Mouse (Mus musculus): Measurements from ENCODE around the gene Gga1. TPM values are rescaled to one million over a fixed set of nuclear protein-coding genes. Genes with fewer than 3 reads are reported as not detected.
"Not testable (repeated sequence)": the region's sequence is repeated elsewhere in the genome, so short reads cannot be mapped to it uniquely, and the experiment has no call there.

The Gga1 gene
- polyA plus RNA-seq, 1 experiment from 2014 or later = 49.2 TPM

- Histone ChIP-seq H3K4me3 (replicated peaks) (no peak overlapping the region), H3K27me3 (peaks cover 45% of the 10 kb centered on the region), H3K27ac (peak overlapping the region; percentile 55), H3K4me2 (replicated peaks) (0 out of 2 replicates have a peak overlapping the region, but pooled peaks have one; percentile 11), H3K36me3 (no peaks in the 10 kb centered on the region), H3K9ac (replicated peaks) (no peak overlapping the region), H3K4me1 (replicated peaks) (peaks cover 67% of the 10 kb centered on the region), H3K9me3 (no peaks in the 10 kb centered on the region)
- WGBS = 0% methylated on average over 2 of the region's 2 CpGs
- ATAC-seq = peak; percentile 49; the same call in 1 of the 2 replicates
These were observed 37.2 kb upstream of the Gga1 start for GRCm38 (mm10) chr15:78839744-78840143.

GRCm38 (mm10) chr15:78840241-78840640 lies 36.7 kb upstream of the Gga1 start:
- H3K9ac ChIP-seq (replicated peaks) = 0 out of 2 replicates have a peak overlapping the region, but pooled peaks have one; percentile 19
- 51% methylated on average over 3 of the region's 3 CpGs for WGBS
- H3K27ac ChIP-seq = no peak overlapping the region
- no peaks in the 10 kb centered on the region for H3K9me3 ChIP-seq
- H3K4me2 ChIP-seq (replicated peaks) = no peak overlapping the region
- H3K27me3 ChIP-seq = peaks cover 47% of the 10 kb centered on the region
- H3K36me3 ChIP-seq = no peaks in the 10 kb centered on the region
- peaks cover 64% of the 10 kb centered on the region for H3K4me1 ChIP-seq (replicated peaks)
- no peak for ATAC-seq
- H3K4me3 ChIP-seq (replicated peaks) = no peak overlapping the region

GRCm38 (mm10) chr15:78840751-78841150 lies 36.2 kb upstream of the Gga1 start:
- H3K9me3 ChIP-seq = no peaks in the 10 kb centered on the region
- H3K4me2 ChIP-seq (replicated peaks) = no peak overlapping the region
- no peaks in the 10 kb centered on the region for H3K36me3 ChIP-seq
- H3K4me1 ChIP-seq (replicated peaks) = peaks cover 59% of the 10 kb centered on the region
- peaks cover 47% of the 10 kb centered on the region for H3K27me3 ChIP-seq
- 52% methylated on average over 11 of the region's 11 CpGs for WGBS
- H3K9ac ChIP-seq (replicated peaks) = 0 out of 2 replicates have a peak overlapping the region, but pooled peaks have one; percentile 19
- no peak overlapping the region for H3K4me3 ChIP-seq (replicated peaks)
- no peak overlapping the region for H3K27ac ChIP-seq
- ATAC-seq = no peak

GRCm38 (mm10) chr15:78841161-78841790 lies 35.7 kb upstream of the Gga1 start:
- Histone ChIP-seq H3K4me2 (replicated peaks) (no peak overlapping the region), H3K36me3 (no peaks in the 10 kb centered on the region), H3K4me3 (replicated peaks) (no peak overlapping the region), H3K9ac (replicated peaks) (no peak overlapping the region), H3K27me3 (peaks cover 47% of the 10 kb centered on the region), H3K4me1 (replicated peaks) (peaks cover 54% of the 10 kb centered on the region), H3K9me3 (no peaks in the 10 kb centered on the region), H3K27ac (no peak overlapping the region)
- 40% methylated on average over 6 of the region's 6 CpGs for WGBS
- ATAC-seq = no peak

- Histone ChIP-seq H3K9me3 (no peaks in the 10 kb centered on the region), H3K4me2 (replicated peaks) (peak within 1 kb of the TSS; percentile 77), H3K4me3 (replicated peaks) (peak within 1 kb of the TSS; percentile 40), H3K27ac (no peak within 1 kb of the TSS), H3K4me1 (replicated peaks) (peaks cover 54% of the 10 kb centered on the region), H3K27me3 (peaks cover 47% of the 10 kb centered on the region), H3K36me3 (no peaks in the 10 kb centered on the region), H3K9ac (replicated peaks) (peak within 1 kb of the TSS; percentile 50)
- ATAC-seq = peak; percentile 38
- under 1% methylated on average over 82 of the region's 86 CpGs for WGBS
These were observed 34.4 kb upstream of the Gga1 start, which contains the start of gene Cdc42ep1 for GRCm38 (mm10) chr15:78842371-78843163. Gene Cdc42ep1, plus strand, starts transcription at chr15:78842624.

- no peaks in the 10 kb centered on the region for H3K9me3 ChIP-seq
- H3K27me3 ChIP-seq = peaks cover 47% of the 10 kb centered on the region
- no peak for ATAC-seq
- peak overlapping the region; percentile 40 for H3K4me3 ChIP-seq (replicated peaks)
- 43% methylated on average over 21 of the region's 21 CpGs for whole genome bisulfite sequencing
- peak overlapping the region; percentile 50; the same call in 1 of the 2 replicates for H3K9ac ChIP-seq (replicated peaks)
- no peak overlapping the region for H3K27ac ChIP-seq
- H3K4me1 ChIP-seq (replicated peaks) = peaks cover 54% of the 10 kb centered on the region
- peak overlapping the region; percentile 77 for H3K4me2 ChIP-seq (replicated peaks)
- H3K36me3 ChIP-seq = no peaks in the 10 kb centered on the region
These were observed 33.2 kb upstream of the Gga1 start for GRCm38 (mm10) chr15:78843581-78844469.

- Histone ChIP-seq H3K36me3 (no peaks in the 10 kb centered on the region), H3K4me1 (replicated peaks) (peaks cover 46% of the 10 kb centered on the region), H3K27me3 (peaks cover 51% of the 10 kb centered on the region), H3K4me2 (replicated peaks) (0 out of 2 replicates have a peak overlapping the region, but pooled peaks have one; percentile 3), H3K9ac (replicated peaks) (no peak overlapping the region), H3K4me3 (replicated peaks) (no peak overlapping the region), H3K27ac (no peak overlapping the region), H3K9me3 (no peaks in the 10 kb centered on the region)
- ATAC-seq = no peak
- WGBS = 38% methylated on average over 9 of the region's 9 CpGs
These were observed 32.2 kb upstream of the Gga1 start for GRCm38 (mm10) chr15:78844791-78845190.

- Histone ChIP-seq H3K27ac (no peak overlapping the region), H3K36me3 (no peaks in the 10 kb centered on the region), H3K4me3 (replicated peaks) (no peak overlapping the region), H3K4me1 (replicated peaks) (peaks cover 41% of the 10 kb centered on the region), H3K9me3 (no peaks in the 10 kb centered on the region), H3K27me3 (peaks cover 52% of the 10 kb centered on the region), H3K9ac (replicated peaks) (no peak overlapping the region), H3K4me2 (replicated peaks) (no peak overlapping the region)
- no peak for ATAC-seq
- 80% methylated on average over 11 of the region's 11 CpGs for WGBS
These were observed 31.7 kb upstream of the Gga1 start for GRCm38 (mm10) chr15:78845321-78845720.

- Histone ChIP-seq H3K4me3 (replicated peaks) (no peak overlapping the region), H3K9me3 (no peaks in the 10 kb centered on the region), H3K9ac (replicated peaks) (no peak overlapping the region), H3K4me2 (replicated peaks) (no peak overlapping the region), H3K36me3 (no peaks in the 10 kb centered on the region), H3K27me3 (peaks cover 49% of the 10 kb centered on the region), H3K4me1 (replicated peaks) (peaks cover 36% of the 10 kb centered on the region), H3K27ac (no peak overlapping the region)
- ATAC-seq = no peak
- 87% methylated on average over 8 of the region's 8 CpGs for WGBS
These were observed 31.1 kb upstream of the Gga1 start for GRCm38 (mm10) chr15:78845867-78846266.

- 75% methylated on average over 8 of the region's 8 CpGs for WGBS
- ATAC-seq = no peak
- Histone ChIP-seq H3K4me3 (replicated peaks) (no peak overlapping the region), H3K4me2 (replicated peaks) (no peak overlapping the region), H3K9ac (replicated peaks) (no peak overlapping the region; the same call in 1 of the 2 replicates), H3K36me3 (no peaks in the 10 kb centered on the region), H3K27ac (no peak overlapping the region), H3K9me3 (no peaks in the 10 kb centered on the region), H3K4me1 (replicated peaks) (peaks cover 31% of the 10 kb centered on the region), H3K27me3 (peaks cover 47% of the 10 kb centered on the region)
These were observed 30.6 kb upstream of the Gga1 start for GRCm38 (mm10) chr15:78846352-78846751.

- H3K9ac ChIP-seq (replicated peaks); H3K4me3 ChIP-seq (replicated peaks); H3K36me3 ChIP-seq; H3K4me2 ChIP-seq (replicated peaks); H3K27ac ChIP-seq; ATAC-seq; H3K9me3 ChIP-seq: not testable (repeated sequence)
- peaks cover 31% of the 10 kb centered on the region for H3K4me1 ChIP-seq (replicated peaks)
- peaks cover 42% of the 10 kb centered on the region for H3K27me3 ChIP-seq
- 83% methylated on average over 7 of the region's 7 CpGs for WGBS
These were observed 30.2 kb upstream of the Gga1 start for GRCm38 (mm10) chr15:78846805-78847204.
